Mouse (Mus musculus) heart, postnatal 0 days (tissue): ENCODE data around the gene Olfr206. TPM values are rescaled to one million over a fixed set of nuclear protein-coding genes. Genes with fewer than 3 reads are reported as not detected.
"Not testable (repeated sequence)": the region's sequence is repeated elsewhere in the genome, so short reads cannot be mapped to it uniquely, and the experiment has no call there.

ENCODE experiments used
- ATAC-seq: fragments of 200-750 bp; cut with Nextera tagmentation; 2 replicates; pipeline ENCODE4 v1.8.0; 2017; ENCODE audit warnings: low read depth, moderate number of reproducible peaks, moderate library complexity; ENCODE audit not compliant: insufficient read depth
- DNase-seq: peaks from one replicate; pipeline ENCODE4 v3.0.0-alpha.2; 2016; ENCODE audit warnings: low spot score
- H3K27ac ChIP-seq: fragments of 300-500 bp; sonication (generic); 2 replicates; pipeline ENCODE4 v1.5.1; 2014; ENCODE audit warnings: low read depth, mild to moderate bottlenecking
- H3K27me3 ChIP-seq: fragments of 300-500 bp; sonication (generic); 2 replicates; pipeline ENCODE4 v1.6.1; 2014; ENCODE audit warnings: low read length, mixed read lengths; ENCODE audit not compliant: control insufficient read depth, insufficient read depth
- H3K36me3 ChIP-seq: fragments of 300-500 bp; sonication (generic); replicated peaks from 2 replicates; pipeline ENCODE4 v1.6.1; 2014; ENCODE audit warnings: low read length, mixed read lengths; ENCODE audit not compliant: control insufficient read depth, insufficient read depth
- H3K4me1 ChIP-seq: fragments of 300-500 bp; sonication (generic); 2 replicates; pipeline ENCODE4 v1.6.1; 2014; ENCODE audit warnings: antibody characterized with exemption; ENCODE audit not compliant: control insufficient read depth, insufficient read depth
- H3K4me2 ChIP-seq: fragments of 300-500 bp; sonication (generic); 2 replicates; pipeline ENCODE4 v1.6.1; 2014; ENCODE audit warnings: low read depth, mild to moderate bottlenecking, low read length, moderate library complexity
- H3K4me3 ChIP-seq: fragments of 300-500 bp; sonication (generic); 2 replicates; pipeline ENCODE4 v1.5.1; 2014; ENCODE audit warnings: low read depth, low read length
- H3K9ac ChIP-seq: fragments of 300-500 bp; sonication (generic); replicated peaks from 2 replicates; pipeline ENCODE4 v1.6.1; 2014; ENCODE audit warnings: low read depth, low read length, mixed read lengths
- H3K9me3 ChIP-seq: fragments of 300-500 bp; sonication (generic); replicated peaks from 2 replicates; pipeline ENCODE4 v1.6.1; 2016; ENCODE audit warnings: low read length; ENCODE audit not compliant: control insufficient read depth
- CTCF ChIP-seq: IDR thresholded peaks from 2 replicates; pipeline ENCODE4 v1.5.1; 2016; ENCODE audit warnings: antibody characterized with exemption, control low read depth, low read depth
- EP300 ChIP-seq: IDR thresholded peaks from 2 replicates; pipeline ENCODE4 v1.6.1; 2016; ENCODE audit warnings: antibody characterized with exemption, low read depth
- WGBS: fragments of 180-500 bp; shearing (Covaris S2); extraction: QIAGEN DNeasy Blood & Tissue Kit; methylation state at CpG from one replicate; pipeline ENCODE4 v1.1.7; 2014; 5-methylcytosine and 5-hydroxymethylcytosine counted together
- polyA plus RNA-seq: library from polyadenylated mRNA; unstranded; fragments of >200 nt; fragmentation: Nextera tagmentation; extraction: Ambion mirVana; gene quantifications from 2 replicates; pipeline ENCODE4 v1.2.1, GENCODE M21; 2015
- total RNA-seq: library from RNA; depleted of rRNA; stranded (reverse); fragments of >200 nt; gene quantifications from 2 replicates; pipeline ENCODE4 v1.2.3, GENCODE M21; 2014; ENCODE audit warnings: low replicate concordance; rRNA removed

Gene Olfr206
- not detected in 2 replicates for total RNA-seq
- not detected in 2 replicates for polyA plus RNA-seq

- 53% methylated on average over 1 of the region's 1 CpGs for WGBS
- H3K36me3 ChIP-seq, result no peaks in the 10 kb centered on the region
- TF ChIP-seq CTCF (no peak), EP300 (no peak)
- no peak within 1 kb of the TSS for H3K27ac ChIP-seq
- H3K9ac ChIP-seq, result no peak within 1 kb of the TSS
- no peak for DNase-seq
- no peak within 1 kb of the TSS for H3K4me3 ChIP-seq
- no peak within 1 kb of the TSS for H3K4me2 ChIP-seq
- ATAC-seq, result no peak
- H3K27me3 ChIP-seq, result no peaks in the 10 kb centered on the region
- H3K4me1 ChIP-seq, result no peaks in the 10 kb centered on the region
- H3K9me3 ChIP-seq, result no peaks in the 10 kb centered on the region
Measured at GRCm38 (mm10) chr16:59349146-59349545, at the start of gene Olfr206. Gene Olfr206 (minus strand): TSS chr16:59349246.

GRCm38 (mm10) chr16:59393300-59393699, 44.3 kb upstream of the Olfr206 start:
- DNase-seq (no peak), ATAC-seq (no peak)
- H3K9me3 ChIP-seq, result no peaks in the 10 kb centered on the region
- H3K4me1 ChIP-seq, result no peaks in the 10 kb centered on the region
- H3K36me3 ChIP-seq, result no peaks in the 10 kb centered on the region
- H3K27me3 ChIP-seq, result no peaks in the 10 kb centered on the region
- no peak overlapping the region for H3K4me2 ChIP-seq
- no peak overlapping the region for H3K27ac ChIP-seq
- no peak overlapping the region for H3K9ac ChIP-seq
- no peak overlapping the region for H3K4me3 ChIP-seq
- WGBS, result 47% methylated on average over 3 of the region's 3 CpGs
- TF ChIP-seq CTCF (no peak), EP300 (no peak)

DNA sequence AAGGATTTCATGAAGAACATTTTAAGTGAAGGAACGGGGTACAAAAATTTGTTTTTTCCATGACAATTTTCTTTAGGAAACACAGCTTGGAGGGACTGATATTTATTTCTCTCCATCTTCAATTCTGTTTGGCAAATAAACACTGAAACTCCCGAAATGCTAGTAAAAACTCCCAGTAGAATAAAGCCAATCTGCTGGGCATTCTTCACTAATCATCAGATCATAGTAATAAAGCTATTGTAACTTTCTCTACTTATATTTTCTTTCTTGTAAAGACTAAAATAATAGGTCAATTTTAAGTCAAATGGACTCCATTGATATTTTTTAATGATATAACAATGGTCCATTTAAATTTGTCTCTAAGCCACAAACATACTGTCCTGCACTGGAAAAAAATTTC, 14.8 kb upstream of the Olfr206 start, which contains the start of gene Olfr209:
Olfr209 (minus strand) TSS at position 101 of the 400 bp plus-strand sequence.
- H3K9me3 ChIP-seq, result no peaks in the 10 kb centered on the region
- no peaks in the 10 kb centered on the region for H3K36me3 ChIP-seq
- H3K27ac ChIP-seq, result no peak within 1 kb of the TSS
- no peak within 1 kb of the TSS for H3K4me2 ChIP-seq
- no peak within 1 kb of the TSS for H3K9ac ChIP-seq
- H3K27me3 ChIP-seq, result no peaks in the 10 kb centered on the region
- no peak for TF ChIP-seq CTCF
- no peak for TF ChIP-seq EP300
- DNase-seq (no peak), ATAC-seq (no peak)
- no peaks in the 10 kb centered on the region for H3K4me1 ChIP-seq
- no peak within 1 kb of the TSS for H3K4me3 ChIP-seq
- 52% methylated on average over 2 of the region's 2 CpGs for WGBS

DNA sequence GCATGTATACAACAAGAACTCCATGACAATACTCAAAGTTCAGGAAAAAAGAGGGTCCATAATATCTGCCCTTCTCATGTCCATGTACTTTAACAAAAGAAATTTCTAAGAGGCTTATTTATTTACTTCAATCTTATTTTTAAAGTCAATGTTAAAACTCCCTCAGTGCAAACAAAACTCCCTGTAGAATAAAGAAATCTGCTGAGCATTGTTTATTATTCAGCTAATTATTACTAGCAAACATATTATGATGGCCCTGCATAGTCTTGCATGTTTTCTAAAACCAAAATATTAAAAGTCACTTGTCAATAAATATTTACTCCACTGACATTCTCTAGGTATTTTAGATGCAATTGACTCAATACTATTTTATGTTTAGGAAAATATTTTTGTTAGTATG, 18.0 kb downstream of the Olfr206 start, which contains the start of gene Olfr205:
Olfr205 (minus strand) TSS at position 101 of the 400 bp plus-strand sequence.
- Histone ChIP-seq H3K27ac (no peak within 1 kb of the TSS), H3K27me3 (no peaks in the 10 kb centered on the region), H3K4me3 (no peak within 1 kb of the TSS), H3K9me3 (no peaks in the 10 kb centered on the region), H3K4me2 (no peak within 1 kb of the TSS), H3K9ac (no peak within 1 kb of the TSS), H3K4me1 (no peaks in the 10 kb centered on the region), H3K36me3 (no peaks in the 10 kb centered on the region)
- no peak for DNase-seq
- TF ChIP-seq EP300, result no peak
- no peak for TF ChIP-seq CTCF
- no peak for ATAC-seq

DNA sequence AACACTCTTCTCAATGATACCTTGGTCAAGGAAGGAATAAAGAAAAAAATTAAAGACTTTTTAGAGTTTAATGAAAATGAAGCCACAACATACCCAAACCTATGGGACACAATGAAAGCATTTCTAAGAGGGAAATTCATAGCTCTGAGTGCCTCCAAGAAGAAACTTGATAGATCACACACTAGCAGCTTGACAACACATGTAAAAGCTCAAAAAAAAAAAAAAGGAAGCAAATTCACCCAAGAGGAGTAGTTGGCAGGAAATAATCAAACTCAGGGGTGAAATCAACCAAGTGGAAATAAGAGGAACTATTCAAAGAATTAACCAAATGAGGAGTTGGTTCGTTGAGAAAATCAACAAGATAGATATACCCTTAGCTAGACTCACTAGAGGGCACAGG, 25.8 kb downstream of the Olfr206 start:
- not testable (repeated sequence) for H3K27ac ChIP-seq, H3K4me1 ChIP-seq, ATAC-seq, H3K9me3 ChIP-seq, H3K4me3 ChIP-seq, H3K4me2 ChIP-seq, H3K27me3 ChIP-seq, DNase-seq, H3K36me3 ChIP-seq, H3K9ac ChIP-seq
- WGBS, result 38% methylated on average over 1 of the region's 1 CpGs

GRCm38 (mm10) chr16:59318148-59318547, 30.9 kb downstream of the Olfr206 start, which contains the start of gene Olfr204:
Gene Olfr204 (minus strand): TSS chr16:59318248.
- no peak for ATAC-seq
- no peaks in the 10 kb centered on the region for H3K9me3 ChIP-seq

More at GRCm38 (mm10) chr16:59318148-59318547, 30.9 kb downstream of the Olfr206 start, which contains the start of gene Olfr204:
- H3K9ac ChIP-seq, result no peak within 1 kb of the TSS
- no peak within 1 kb of the TSS for H3K4me2 ChIP-seq
- no peaks in the 10 kb centered on the region for H3K36me3 ChIP-seq
- DNase-seq, result no peak
- H3K4me3 ChIP-seq, result no peak within 1 kb of the TSS
- no peaks in the 10 kb centered on the region for H3K4me1 ChIP-seq
- no peaks in the 10 kb centered on the region for H3K27me3 ChIP-seq
- H3K27ac ChIP-seq, result no peak within 1 kb of the TSS
- no peak for TF ChIP-seq EP300
